Mouse (Mus musculus): ENCODE data around the gene Ptges.
"Not testable (repeated sequence)": the region's sequence is repeated elsewhere in the genome, so short reads cannot be mapped to it uniquely, and the experiment has no call there.

The Ptges gene

DNA sequence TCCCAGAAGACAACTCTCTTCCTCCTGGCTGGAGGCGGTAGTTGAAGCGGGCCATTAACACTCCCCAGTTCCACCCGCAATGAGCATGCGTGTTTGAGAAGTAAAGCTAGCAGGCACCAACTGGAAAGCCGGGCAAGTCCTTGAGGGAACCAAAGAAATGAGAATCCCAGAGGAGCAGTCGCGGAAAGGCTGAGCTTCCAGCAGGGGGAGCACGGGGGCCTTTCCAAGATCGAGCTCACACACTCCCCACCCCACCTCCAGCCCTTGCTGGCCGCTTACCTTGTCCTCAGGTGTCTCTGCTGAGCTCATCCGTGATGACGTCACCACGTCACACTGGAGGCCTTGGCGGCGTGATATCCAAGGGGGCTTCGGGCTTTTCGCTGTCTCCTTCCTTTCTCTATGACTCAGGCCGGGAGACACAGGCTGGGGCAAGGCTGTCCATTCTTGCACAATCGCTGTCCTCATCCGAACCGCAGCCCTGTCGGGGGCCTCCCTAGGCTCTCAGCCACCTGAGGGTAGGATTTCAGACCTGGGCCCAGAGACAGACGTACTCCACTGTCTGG is at the start of gene Ptges:
TSS of gene Ptges (minus strand) at position 381 of the 563 bp plus-strand sequence.
- peak; percentile 53 for DNase-seq (ENCODE audit: low spot score)

DNA sequence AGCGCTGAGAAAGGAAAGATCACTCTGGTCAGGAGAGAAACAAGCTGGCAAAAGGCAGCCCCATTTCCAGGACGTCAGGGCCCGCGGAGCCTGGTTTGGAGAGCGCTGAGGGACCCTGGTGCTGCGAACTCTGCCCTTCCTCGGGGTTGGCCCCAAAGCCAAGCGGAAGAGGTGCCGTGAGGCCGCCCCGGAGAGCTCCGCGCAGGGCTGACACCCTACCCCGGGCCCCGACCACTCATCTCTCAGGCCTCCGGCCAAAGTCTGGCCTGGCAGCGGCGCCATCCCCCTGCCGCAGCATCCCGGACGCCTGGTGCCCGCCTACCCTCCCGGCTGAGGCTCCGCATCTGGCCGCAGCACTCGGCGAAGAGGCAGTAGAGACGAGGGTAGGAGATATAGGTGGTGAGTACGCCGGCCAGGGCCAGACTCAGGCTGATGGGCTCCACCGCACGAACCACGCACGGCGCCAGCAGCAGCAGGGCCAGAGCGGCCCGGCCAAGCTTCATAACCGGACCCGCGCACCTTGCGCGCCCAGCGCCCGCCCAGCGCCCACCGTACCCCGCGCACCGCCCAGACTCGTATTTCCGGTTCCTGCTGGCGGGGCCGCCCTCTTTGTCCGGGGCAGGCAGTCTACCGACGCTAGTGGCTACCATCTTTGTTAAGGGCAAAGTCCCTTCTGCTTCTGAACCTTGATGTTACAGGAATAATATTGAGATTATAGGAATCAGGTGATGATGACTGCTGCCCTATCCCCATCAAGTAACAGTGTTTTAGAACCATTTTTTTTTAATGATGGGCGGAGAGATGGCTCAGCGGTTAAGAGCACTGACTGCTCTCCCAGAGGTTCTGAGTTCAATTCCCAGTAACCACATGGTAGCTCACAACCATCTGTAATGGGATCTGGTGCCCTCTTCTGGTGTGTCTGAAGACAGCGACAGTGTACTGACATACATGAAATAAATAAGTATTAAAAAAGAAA is 38.0 kb upstream of the Ptges start, which contains the start of gene Tor1a:
TSS of gene Tor1a (minus strand) at position 582 of the 976 bp plus-strand sequence.
- peak; percentile 82 for DNase-seq (ENCODE audit: low spot score)

DNA sequence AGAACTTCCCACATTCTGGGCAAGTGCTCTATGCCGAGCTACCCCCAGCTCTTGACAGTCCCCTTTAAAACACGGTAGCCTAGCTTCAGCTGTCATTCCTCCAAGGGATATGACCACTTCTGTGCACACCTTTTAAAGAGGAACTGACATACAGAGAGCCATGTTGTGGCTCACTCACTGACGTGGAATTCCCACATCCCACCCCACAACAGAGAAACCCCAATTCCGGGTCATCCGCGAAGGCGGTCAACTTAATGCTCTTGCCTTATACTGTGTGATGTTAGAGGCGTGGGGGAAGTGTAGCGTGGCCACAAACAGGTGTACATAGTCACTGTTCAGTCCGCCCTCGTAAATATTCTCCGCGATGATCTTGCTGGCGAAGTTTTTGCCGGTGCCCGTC is 37.2 kb upstream of the Ptges start:
- no peak for DNase-seq (ENCODE audit: low spot score)

DNA sequence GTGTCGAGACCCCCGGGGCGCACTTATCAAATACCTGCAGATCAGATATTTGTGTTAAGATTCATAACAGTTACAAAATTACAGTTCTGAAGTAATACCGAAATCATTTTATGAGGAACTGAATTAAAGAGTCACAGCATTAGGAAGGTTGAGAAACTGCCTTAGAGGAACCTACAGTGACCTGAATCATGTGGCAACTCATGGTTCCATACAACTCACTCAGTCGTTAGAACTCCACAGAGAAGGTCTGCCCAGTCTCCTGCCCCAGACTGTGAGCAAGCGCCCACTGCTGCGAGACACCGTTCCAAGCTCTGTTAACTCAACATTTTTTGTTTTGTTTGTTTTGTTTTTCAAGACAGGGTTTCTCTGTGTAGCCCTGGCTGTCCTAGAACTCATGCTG is 36.0 kb upstream of the Ptges start:
- no peak for DNase-seq (ENCODE audit: low spot score)

DNA sequence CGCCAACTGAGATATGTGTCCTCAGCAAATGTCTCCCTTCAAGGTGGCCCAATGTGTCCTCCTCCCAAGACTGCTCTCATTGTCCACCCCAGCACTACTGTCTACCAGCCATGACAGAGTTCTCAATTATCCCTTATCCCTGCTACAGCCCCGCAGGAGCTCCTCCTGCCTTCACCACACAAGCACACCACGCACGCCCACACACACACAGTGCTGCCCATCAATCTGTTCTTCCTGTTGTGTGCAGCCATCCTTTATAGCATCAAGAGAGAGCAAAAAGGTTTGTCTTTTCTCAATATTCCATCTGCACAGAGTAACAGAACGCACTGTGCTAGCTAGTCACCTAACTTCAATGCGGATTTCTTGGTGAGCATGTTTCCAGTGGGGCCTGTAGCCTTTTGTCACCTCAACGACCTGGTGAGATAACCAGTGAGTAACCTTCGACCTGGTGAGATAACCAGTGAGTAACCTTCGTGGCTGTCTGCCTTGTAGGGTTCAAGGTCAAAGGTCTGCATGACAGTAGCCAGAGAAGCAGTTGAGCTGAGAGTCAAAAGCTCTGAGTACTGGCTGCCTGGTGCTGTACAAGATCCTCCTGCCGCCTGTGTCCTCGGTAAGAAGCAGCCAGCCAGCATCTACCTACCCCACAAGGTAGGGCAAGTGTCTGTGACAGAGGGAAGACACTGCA is 33.0 kb upstream of the Ptges start:
- no peak for DNase-seq (ENCODE audit: low spot score)

DNA sequence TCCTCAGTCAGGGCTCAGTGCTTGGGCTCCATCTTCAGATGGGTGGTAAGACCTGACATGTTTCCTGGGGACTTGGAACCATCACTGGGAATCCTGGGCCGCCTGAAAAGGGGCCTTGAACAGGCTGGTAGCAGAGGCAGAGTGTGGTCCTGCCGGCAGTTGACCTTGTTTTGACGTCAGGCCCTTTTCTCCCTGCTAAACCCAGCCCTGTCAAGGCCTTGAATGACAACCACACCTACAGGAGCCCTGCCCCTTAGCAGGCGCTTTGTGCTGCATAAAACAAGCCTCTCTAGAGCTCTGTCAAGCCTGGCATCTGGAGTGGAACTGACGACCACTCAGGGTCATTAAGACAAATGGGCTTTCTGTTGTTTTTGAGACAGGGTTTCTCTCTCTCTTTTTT is 30.2 kb upstream of the Ptges start:
- DNase-seq (ENCODE audit: low spot score) = no peak

DNA sequence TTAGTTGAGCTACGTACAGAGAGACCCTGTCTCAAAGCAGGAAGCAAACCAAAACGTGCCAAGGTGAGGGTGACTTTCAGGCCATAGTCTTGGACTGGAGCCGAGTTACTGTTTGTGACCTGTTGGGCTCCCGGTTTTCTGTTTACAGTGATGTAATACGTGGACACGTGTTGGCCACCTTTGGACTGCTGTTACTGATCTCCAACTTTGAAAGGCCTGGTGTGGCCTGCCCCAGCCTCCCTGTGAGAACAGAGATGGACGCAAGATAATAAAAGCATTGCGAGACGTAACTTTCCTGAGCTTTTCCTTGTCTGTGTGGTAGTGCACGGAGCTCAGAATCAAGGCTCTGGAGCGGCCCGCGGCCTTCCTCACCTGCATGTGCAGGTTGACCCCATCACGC is 29.1 kb upstream of the Ptges start:
- no peak for DNase-seq (ENCODE audit: low spot score)

DNA sequence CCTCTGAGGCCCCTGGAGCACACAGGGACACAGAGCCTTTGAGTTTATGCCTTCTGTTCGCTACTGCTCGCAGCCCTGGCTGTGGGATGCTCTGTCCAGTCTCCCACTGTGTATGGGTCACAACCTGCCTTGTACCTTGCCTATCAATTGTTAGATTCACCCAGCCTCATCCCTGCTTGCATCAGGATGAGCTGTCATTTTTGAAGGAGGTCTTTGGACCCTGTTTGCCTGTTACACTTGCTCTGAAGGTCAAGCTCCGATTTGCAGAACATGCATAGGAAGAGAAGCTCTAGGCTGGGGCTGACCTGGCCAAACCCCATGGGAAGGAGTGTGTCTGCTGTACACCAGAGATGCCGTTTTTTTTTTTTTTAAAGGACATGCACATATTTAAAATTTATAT is 27.8 kb upstream of the Ptges start:
- no peak for DNase-seq (ENCODE audit: low spot score)

DNA sequence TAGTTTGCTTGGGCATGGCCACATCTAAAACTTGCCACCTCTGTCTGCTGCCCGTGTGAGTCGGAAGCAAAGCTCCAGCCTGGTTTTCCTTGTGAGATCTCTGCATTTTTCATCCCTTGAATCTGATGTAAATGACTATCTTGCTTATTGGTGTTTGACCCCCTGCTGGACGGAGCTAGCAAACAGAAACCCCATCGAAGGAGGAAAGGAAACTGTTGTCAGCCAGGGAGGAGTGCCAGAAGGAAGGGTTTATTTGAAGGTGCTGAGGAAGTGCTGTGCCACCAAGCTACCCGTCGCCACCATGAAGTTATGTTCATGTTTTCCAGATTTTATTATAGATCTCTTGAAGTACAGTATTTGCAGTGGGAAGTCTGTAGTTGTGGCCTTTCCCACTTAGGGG is 25.1 kb upstream of the Ptges start:
- no peak for DNase-seq (ENCODE audit: low spot score)

DNA sequence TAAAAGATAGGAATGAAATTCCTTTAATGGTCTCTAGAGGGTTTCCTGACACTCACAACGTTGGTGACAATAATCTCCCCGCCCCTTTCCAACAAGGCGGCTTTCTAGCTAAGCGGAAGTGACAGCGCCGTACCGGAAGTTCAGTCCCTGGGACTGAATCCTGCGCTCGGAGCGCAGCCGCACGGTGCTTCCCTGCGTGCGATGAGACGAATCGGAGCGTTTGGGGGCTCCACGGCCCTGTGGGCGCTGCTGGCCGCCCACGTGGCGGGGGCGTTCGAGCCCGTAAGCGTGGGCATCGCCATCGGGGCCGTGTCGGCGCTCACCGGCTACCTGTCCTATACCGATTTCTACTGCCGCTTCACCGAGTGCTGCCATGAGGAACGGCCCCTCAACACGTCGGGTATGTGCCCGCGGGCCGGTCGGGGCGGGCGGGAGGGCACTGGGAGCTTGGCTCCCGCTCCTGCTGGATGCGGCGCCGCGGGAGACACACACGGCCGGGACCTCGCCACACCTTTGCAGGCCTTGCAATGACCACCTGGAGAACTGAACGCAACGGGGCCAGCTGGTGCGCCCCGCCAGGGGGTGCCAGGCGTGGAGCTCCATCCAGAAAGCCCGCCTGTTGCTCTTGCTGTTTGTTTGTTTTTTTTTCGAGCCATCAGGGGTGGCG is 23.3 kb upstream of the Ptges start, which contains the start of gene Tor1b:
TSS of gene Tor1b (plus strand) at position 136 of the 667 bp plus-strand sequence.
- peak; percentile 89 for DNase-seq (ENCODE audit: low spot score)

DNA sequence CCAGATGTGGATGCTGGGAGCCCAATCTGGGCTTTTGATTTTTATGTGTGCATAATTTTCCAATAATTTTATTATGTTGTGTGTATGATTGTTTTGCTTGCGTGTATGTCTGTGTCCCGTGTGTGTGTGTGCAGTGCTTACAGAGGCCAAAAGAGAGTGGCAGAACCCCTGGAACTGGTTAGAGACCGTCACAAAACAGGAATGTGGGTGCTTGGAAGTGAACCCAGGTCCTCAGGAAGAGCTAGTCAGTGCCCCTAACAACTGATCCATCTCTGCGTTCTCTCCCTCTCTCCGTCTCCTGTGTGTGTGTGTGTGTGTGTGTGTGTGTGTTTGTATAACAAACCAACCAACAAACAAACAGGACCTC is 22.8 kb upstream of the Ptges start:
- no peak for DNase-seq (ENCODE audit: low spot score)

DNA sequence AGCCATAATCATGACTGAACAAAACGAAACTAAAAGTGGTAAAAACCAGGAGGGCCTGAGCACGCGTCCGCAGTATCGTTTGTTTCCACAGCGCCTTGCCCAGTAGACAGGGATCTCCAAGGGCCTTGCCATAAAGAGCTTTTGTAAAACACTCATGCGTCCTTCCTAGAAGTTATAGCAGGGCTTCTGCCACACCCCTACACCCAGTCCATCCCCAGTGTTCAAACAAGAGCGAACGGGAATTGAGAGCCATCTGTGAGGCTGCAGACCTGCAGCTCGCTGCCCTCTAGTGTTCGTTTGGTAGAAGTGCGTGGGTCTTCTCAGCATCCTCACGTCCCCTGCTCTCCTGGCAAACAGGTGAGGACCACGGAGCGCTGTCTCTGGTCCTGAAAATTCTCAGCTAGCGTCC is 12.9 kb upstream of the Ptges start:
- peak; percentile 74 for DNase-seq (ENCODE audit: low spot score)

DNA sequence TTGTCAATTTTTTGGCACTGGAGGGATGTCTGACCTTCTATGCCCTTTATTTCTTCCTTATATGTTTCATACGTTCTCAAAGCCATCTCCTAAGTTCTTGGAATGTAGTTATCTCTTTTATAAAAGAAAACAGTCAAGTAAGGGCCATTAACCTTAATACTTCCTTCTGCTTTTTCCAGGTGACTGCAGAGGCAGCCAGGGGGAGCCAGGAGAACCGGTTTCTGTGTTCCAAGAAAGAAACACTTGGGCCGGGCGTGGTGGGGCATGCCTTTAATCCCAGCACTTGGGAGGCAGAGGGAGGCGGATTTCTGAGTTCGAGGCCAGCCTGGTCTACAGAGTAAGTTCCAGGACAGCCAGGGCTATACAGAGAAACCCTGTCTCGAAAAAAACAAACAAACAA is 12.5 kb upstream of the Ptges start:
- DNase-seq (ENCODE audit: low spot score) = not testable (repeated sequence)

DNA sequence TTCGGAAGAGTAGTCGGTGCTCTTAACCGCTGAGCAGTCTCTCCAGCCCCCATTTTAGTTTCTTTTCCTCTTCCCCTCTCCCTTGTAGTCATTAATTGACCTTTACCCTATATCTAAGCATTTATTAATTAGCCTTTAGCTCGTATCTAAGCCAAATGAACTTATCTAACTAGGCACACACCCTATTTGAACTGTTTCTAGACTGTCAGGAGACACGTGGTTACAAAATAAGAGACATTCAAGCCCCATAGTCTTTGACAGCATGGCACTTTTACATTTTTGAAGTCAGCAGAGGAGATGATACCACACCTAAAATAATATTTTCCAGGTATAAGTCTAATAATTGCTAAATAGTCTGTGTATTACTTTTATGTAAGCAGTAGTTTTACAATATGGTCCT is 11.9 kb upstream of the Ptges start:
- no peak for DNase-seq (ENCODE audit: low spot score)

DNA sequence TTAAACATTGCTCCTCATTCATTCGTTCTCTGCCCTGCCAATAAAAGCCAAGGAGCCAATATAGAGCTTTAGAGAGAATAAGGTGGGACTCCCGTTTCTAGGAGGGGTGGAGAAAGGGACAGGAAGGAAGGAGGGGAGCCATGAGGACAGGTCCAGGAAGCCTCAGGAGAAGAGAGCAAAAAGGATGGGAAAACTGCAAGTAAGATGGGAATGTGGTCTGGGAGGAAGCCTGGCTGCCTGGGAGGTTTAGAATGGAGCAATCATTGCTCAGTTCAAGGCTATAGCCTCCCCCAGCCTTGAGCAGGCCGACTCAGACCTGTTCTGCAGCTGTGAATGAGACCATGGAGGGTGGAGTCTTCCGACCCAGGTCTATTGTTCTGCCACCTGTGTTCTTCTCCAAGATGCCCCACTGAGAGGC is 8.9 kb upstream of the Ptges start:
- DNase-seq (ENCODE audit: low spot score) = no peak

DNA sequence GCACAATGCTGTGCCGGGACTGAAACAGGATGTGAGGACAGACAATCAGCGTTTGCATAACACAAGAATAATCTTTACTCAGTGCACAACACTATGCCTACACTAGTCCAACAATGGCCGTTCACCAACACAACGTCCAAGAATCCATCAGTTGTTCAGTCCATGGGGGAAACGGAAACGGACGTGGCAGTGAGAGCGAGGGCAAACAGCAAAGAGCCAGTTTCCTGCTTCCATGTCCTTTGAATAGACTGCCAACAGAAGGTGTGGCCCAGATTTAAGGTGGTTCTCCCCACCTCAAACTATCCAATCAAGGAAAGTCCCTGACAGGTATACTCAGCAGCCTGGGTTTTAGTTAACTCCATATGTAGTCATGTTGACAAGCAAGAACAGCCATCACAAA is 8.1 kb upstream of the Ptges start:
- no peak for DNase-seq (ENCODE audit: low spot score)

DNA sequence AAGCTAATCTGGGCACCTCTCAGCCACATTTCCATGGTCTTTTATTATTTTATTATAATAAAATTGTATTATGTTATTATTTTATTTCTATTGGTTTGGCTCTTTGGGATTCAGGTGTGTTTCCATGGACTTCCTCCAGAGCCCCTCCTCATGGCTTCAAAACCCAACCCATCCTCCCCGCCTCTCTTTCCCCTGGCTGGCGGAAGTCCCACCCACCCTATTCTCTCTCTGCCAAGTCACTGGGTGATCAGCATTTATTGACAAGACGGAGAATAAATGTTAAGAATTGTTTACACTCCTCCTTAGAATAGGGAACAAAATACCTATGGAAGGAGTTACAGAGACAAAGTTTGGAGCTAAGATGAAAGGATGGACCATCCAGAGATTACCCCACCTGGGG is 7.1 kb upstream of the Ptges start:
- DNase-seq (ENCODE audit: low spot score) = no peak

DNA sequence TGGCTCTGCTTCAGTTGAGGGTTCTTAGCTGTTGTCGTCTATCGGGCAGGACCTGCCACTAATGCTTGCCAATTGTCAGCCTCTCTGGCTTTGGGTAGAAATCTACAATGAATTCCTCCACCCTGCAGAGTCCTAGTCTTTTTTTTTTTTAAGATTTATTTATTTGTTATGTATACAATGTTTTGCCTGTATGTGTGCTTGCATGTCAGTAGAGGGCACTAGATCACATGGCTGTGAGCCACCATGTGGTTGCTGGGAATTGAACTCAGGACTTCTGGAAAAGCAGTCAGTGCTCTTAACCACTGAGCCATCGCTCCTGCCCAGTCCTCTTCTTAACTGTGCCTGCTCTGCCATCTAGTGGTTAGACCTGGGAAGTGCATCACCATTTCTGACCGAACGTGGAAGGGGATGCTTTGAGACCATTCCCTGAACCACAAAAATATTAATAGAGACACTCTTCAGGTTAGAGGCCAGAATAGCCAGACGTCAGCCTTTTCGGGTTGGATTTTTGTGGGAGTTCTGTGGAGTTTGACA is 4.3 kb upstream of the Ptges start:
- DNase-seq (ENCODE audit: low spot score) = peak; percentile 61

DNA sequence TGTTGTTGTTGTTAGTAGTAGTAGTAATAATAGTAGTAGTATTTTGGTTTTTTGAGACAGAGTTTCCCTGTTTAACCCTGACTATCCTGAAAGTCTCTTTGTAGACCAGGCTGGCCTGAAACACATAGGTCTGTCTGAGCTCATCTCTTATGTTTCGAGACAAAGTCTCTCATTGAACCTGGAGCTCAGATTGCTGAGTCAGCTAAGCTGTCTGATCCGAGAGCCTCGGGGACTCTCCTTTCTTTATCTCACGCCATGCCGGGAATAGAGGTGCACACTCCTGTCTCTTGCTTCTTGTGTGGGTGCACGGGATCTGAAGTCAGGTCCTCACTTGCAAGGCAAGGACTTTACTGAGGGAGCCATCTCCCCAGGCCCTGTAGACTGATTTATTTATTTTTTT is 3.4 kb upstream of the Ptges start:
- DNase-seq (ENCODE audit: low spot score) = no peak

DNA sequence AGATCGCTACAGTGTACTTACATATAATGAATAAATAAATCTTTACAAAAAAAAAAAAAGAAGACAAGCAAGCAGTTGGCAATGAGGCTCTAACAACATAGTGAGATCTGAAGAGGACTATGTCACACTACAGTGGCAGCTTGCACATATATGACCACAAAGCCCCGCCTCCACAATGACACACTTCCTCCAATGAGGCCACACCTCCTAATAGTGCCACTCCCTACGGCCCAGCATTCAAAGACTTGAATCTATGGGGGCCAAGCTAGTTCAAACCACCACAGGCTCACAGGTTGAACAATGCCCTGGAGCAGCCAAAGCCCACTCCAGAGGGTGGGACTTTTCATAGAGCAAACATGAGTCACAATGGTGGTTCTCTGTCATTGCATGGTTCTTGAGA is 2.3 kb upstream of the Ptges start:
- DNase-seq (ENCODE audit: low spot score) = no peak

DNA sequence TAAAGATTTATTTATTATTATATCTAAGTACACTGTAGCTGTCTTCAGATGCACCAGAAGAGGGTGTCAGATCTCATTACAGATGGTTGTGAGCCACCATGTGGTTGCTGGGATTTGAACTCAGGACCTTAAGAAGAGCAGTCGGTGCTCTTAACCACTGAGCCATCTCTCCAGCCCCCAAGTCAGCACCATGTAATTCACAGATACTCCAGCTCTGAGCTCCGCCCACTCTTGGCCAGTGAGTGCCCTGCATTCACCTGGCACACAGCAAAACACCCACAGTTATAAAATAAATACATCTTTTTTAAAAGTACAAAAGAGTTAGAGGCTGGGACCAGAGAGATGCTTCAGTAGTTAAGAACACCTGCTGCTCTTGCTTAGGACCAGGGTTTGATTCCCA is 1.2 kb upstream of the Ptges start:
- DNase-seq (ENCODE audit: low spot score) = not testable (repeated sequence)

DNA sequence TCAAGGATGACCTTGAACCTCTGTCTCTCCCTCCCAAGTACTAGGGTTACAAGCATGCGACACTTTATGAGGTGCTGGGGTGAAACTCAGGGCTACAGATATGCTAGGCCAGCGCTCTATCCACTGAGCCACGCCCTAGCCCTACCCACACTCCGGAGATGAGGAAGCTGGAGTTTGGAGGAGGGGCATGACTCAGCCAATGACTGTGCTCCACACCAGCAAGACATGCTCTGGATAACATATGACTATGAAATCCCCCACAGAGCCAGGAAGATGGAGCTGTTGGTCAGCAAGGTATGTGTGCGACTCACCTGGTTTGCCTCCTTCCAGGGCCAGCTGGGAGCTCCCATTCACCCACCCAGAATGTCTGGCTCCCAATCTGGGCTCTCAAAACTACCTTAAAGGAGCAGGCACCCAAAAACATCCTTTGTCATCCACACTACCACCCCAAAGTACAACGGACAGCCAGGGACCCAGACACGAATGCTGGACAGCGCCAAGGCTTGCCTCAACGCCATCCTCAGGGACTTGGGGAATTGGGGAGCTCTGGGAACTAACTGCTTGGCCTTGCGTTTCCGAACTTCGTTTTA is 675 bp downstream of the Ptges start:
- peak; percentile 78 for DNase-seq (ENCODE audit: low spot score)
